Comparison of ENCODE assay signal across 9 mouse cellular contexts in genomic region chr1:74794487-74795144, GRCm38 (mm10). TPM values are rescaled to one million over a fixed set of nuclear protein-coding genes. Genes with fewer than 3 reads are reported as not detected.
DNase-seq lines count a peak whose midpoint lies in the region; ATAC-seq lines count a peak whose summit lies in the region.
"Had no signal": no experiment of that assay in that cellular context is flagged by ENCODE, and none has a peak within 500 bp of the region (broad histone marks: within the 10 kb centered on the region; RNA-seq: fewer than 3 reads in every experiment).

No protein-coding gene starts in this region.

- no peaks in the 10 kb centered on the region for H3K36me3 ChIP-seq in megakaryocyte, embryonic 14.5 days (replicated peaks; ENCODE audit: low read length)

- H3K4me3 ChIP-seq in megakaryocyte, embryonic 14.5 days (replicated peaks): peak overlapping the region; percentile 46
- H3K4me3 ChIP-seq: erythroblast, embryonic 14.5 days had no signal

- H3K27me3 ChIP-seq in megakaryocyte, embryonic 14.5 days (replicated peaks): peaks cover 97% of the 10 kb centered on the region

- DNase-seq in adrenal gland, postnatal 14 days: peak; percentile 40
- no peak for DNase-seq in adrenal gland, adult 2 months
- peak; percentile 57 to 69 for DNase-seq in kidney, postnatal 4 days
- peak; percentile 62 for DNase-seq in retina, embryonic 14.5 days (ENCODE audit: low spot score)
- no peak for DNase-seq in thymus, postnatal 10 days (ENCODE audit: low spot score in 2 of 2)
- DNase-seq in cerebellum, postnatal 4 days (ENCODE audit: low spot score in 2 of 2): no peak

- peaks cover 14% of the 10 kb centered on the region for H3K4me1 ChIP-seq in megakaryocyte, embryonic 14.5 days

- no peak for ATAC-seq in megakaryocyte, adult 5-6 weeks (ENCODE audit: poor library complexity, severe bottlenecking)

- H3K9me3 ChIP-seq in megakaryocyte, embryonic 14.5 days: no peaks in the 10 kb centered on the region

RNA-seq across cellular contexts. Expression of gene Wnt10a, which starts 3.3 kb away (rescaled TPM):
- total RNA-seq in adrenal gland, postnatal 14 days (2021): 0.30 TPM in 2 replicates
- total RNA-seq in adrenal gland, adult 2 months (2021): 1 to 10 TPM in 1 of 2 experiments, under 1 TPM in 1; 0.23 to 1.2 TPM
- polyA plus RNA-seq in adrenal gland, adult 2 months (2012; rRNA removed): 2.1 and 2.4 TPM in 2 replicates
- polyA plus RNA-seq in megakaryocyte, embryonic 14.5 days (2012; ENCODE audit: insufficient read depth, low replicate concordance): not detected in 2 replicates
- not detected in 2 replicates for total RNA-seq in megakaryocyte, adult 5-6 weeks (2015)
- not detected in 2 replicates for total RNA-seq in megakaryocyte, adult 5-6 weeks (2017)

RNA-seq across cellular contexts. Expression of gene Wnt6, which starts 22.9 kb away (rescaled TPM):
- total RNA-seq in adrenal gland, postnatal 14 days (2021): 2.4 and 3.2 TPM in 2 replicates
- 1 to 10 TPM; 2.3 to 5.7 TPM for total RNA-seq in adrenal gland, adult 2 months (2021)
- 11.5 and 17.1 TPM in 2 replicates for polyA plus RNA-seq in adrenal gland, adult 2 months (2012; rRNA removed)
- 0.60 TPM in 1 of 2 replicates, not detected in the other for polyA plus RNA-seq in megakaryocyte, embryonic 14.5 days (2012; ENCODE audit: insufficient read depth, low replicate concordance)
- 0.11 and 0.14 TPM in 2 replicates for total RNA-seq in megakaryocyte, adult 5-6 weeks (2015)
- total RNA-seq in megakaryocyte, adult 5-6 weeks (2017): 0.55 and 1.1 TPM in 2 replicates
- polyA plus RNA-seq: erythroblast, embryonic 14.5 days had no signal

RNA-seq across cellular contexts. Expression of gene Prkag3, which starts 45.6 kb away (rescaled TPM):
- total RNA-seq in adrenal gland, postnatal 14 days (2021): 0.15 TPM in 1 of 2 replicates, not detected in the other
- under 1 TPM in 1 of 2 experiments, not detected in 1; 0.17 TPM for total RNA-seq in adrenal gland, adult 2 months (2021)
- polyA plus RNA-seq in adrenal gland, adult 2 months (2012; rRNA removed): 0.20 and 0.26 TPM in 2 replicates
- polyA plus RNA-seq in megakaryocyte, embryonic 14.5 days (2012; ENCODE audit: insufficient read depth, low replicate concordance): not detected in 2 replicates
- not detected in 2 replicates for total RNA-seq in megakaryocyte, adult 5-6 weeks (2015)
- not detected in 2 replicates for total RNA-seq in megakaryocyte, adult 5-6 weeks (2017)
- polyA plus RNA-seq: erythroblast, embryonic 14.5 days had no signal

Comparison
In these comparisons a context has a peak if more than half of its experiments do, and no peak if none do; other contexts are left out.
1. DNase-seq: peak in adrenal gland, postnatal 14 days (single experiment), kidney, postnatal 4 days (2 of 2) and retina, embryonic 14.5 days (single experiment); none in adrenal gland, adult 2 months (single experiment), thymus, postnatal 10 days (0 of 2) and cerebellum, postnatal 4 days (0 of 2).